Mouse (Mus musculus): ENCODE results near the gene Galntl6. TPM values are rescaled to one million over a fixed set of nuclear protein-coding genes. Genes with fewer than 3 reads are reported as not detected.

Galntl6 gene
- polyA plus RNA-seq, 1 experiment = not detected

DNA sequence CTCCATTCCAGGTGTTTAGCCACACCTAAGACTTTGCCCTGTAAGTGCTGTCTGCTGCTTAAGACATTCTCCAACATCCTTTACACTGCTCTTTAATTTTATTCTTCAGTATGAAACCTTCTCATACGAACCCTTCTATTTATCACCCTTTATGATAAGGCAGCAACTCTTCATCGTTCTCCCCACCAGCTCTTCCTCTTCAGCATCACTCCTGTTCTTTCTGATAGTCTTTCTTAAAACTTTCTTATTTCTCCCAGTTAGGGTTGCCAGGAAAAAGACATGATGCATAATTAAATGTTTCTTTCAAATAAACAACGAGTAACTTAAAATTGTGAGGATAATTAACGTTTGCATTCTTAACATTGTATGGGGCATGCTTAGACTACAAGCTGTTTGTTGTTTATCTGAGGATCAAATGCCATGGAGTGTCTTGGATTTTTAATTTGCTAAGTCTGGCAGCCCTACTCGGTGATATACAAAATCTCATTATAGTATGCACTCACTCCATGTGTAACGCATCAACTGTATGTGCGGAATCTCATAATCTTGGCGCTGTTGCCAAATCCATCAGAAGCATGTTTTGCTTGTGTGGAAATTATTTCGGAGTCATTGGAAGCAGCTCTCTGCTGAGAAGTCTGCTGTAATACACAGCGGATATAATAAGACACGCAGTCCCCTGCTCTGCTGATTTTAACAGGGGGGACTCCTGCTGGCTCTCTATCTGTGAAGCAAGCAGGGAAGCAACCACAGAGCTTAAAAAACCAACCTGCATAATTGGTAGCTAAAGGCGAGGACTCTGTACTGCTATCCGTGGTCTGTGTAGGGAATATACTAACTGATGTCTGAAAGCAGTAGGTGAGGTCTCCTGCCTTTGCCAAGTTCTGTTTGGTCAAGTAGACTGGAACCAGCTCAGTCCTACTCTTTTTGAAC, 1069.7 kb downstream of the Galntl6 start:
- Histone ChIP-seq H3K4me3 (ENCODE audit: insufficient read depth, low read length) (no peak overlapping the region), H3K4me1 (ENCODE audit: control insufficient read depth, insufficient read depth, low read length) (no peaks in the 10 kb centered on the region), H3K27ac (ENCODE audit: insufficient read depth, low read depth, low read length) (no peak overlapping the region)
- TF ChIP-seq CTCF (IDR thresholded peaks at IDR 0.05; ENCODE audit: low read depth, low read length) (no peak), POLR2A (IDR thresholded peaks at IDR 0.05; ENCODE audit: borderline replicate concordance, low read depth, low read length) (no peak)

DNA sequence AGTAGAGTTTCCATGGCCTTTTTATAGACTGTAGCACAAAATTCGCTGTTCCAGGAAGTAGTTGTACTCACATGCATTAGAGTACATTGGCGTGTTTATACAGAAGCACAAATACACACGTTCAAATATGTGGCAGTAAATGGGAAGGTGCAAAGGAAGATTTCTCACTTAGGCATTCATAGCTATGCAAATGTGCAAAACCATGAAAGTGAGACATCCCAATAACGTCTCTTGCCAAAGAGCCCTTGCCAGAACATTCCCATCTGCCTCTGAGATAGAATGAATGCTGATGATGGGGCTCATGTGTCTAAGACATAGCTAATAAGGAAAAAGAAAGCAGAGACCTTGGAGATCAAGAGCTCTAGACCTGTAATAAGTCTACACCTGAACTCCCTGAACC, 1071.0 kb downstream of the Galntl6 start:
- H3K4me3 ChIP-seq (ENCODE audit: insufficient read depth, low read length) = no peak overlapping the region
- no peaks in the 10 kb centered on the region for H3K4me1 ChIP-seq (ENCODE audit: control insufficient read depth, insufficient read depth, low read length)
- no peak overlapping the region for H3K27ac ChIP-seq (ENCODE audit: insufficient read depth, low read depth, low read length)
- TF ChIP-seq CTCF (IDR thresholded peaks at IDR 0.05; ENCODE audit: low read depth, low read length) = no peak
- no peak for TF ChIP-seq POLR2A (IDR thresholded peaks at IDR 0.05; ENCODE audit: borderline replicate concordance, low read depth, low read length)

DNA sequence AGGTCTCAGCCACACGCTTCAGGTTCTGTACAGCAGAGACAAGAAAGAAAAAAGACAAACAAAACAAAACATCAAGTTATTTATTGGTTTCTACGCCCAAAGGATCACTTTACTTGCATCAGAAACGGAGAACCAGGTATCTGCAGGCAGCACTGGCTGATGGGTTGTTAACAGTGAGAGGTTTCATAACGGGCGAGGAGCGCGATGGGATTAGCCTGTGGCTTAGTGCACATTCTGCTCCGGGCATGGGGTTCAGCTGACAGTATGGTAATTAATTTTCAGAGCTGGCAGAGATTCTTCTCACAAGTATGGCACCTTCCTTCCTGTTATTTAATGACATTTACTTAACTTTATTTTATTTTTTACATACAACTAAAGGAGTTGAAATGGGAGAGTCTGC, 1075.1 kb downstream of the Galntl6 start:
- H3K4me1 ChIP-seq (ENCODE audit: control insufficient read depth, insufficient read depth, low read length) = no peaks in the 10 kb centered on the region
- TF ChIP-seq POLR2A (IDR thresholded peaks at IDR 0.05; ENCODE audit: borderline replicate concordance, low read depth, low read length) = no peak
- no peak for TF ChIP-seq CTCF (IDR thresholded peaks at IDR 0.05; ENCODE audit: low read depth, low read length)
- H3K27ac ChIP-seq (ENCODE audit: insufficient read depth, low read depth, low read length) = no peak overlapping the region
- H3K4me3 ChIP-seq (ENCODE audit: insufficient read depth, low read length) = no peak overlapping the region

DNA sequence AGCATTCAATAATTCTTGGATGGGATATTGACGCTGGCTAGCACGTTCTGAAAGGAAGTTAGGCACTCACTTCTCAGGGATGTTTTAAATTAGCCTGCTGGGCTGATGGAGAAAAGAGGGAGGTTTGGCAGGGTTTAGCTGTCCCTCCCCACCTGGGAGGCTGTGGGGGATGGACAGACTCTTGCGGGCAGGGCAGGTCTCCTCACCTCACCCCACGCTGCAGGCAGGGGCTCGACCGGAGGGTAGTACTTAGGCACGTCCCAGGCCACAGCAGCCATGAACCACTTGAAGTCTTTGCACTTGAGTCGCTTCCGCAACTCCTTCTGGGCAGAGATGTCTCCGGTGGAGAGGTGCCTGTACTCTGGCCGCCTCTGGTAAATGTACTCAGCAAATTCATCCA, 1075.5 kb downstream of the Galntl6 start:
- Histone ChIP-seq H3K4me3 (ENCODE audit: insufficient read depth, low read length) (no peak overlapping the region), H3K4me1 (ENCODE audit: control insufficient read depth, insufficient read depth, low read length) (no peaks in the 10 kb centered on the region), H3K27ac (ENCODE audit: insufficient read depth, low read depth, low read length) (no peak overlapping the region)
- TF ChIP-seq POLR2A (IDR thresholded peaks at IDR 0.05; ENCODE audit: borderline replicate concordance, low read depth, low read length) (no peak), CTCF (IDR thresholded peaks at IDR 0.05; ENCODE audit: low read depth, low read length) (no peak)

GRCm38 (mm10) chr8:57836201-57836883, 1076.1 kb downstream of the Galntl6 start:
- no peak for TF ChIP-seq CTCF (IDR thresholded peaks at IDR 0.05; ENCODE audit: low read depth, low read length)
- no peak for TF ChIP-seq POLR2A (IDR thresholded peaks at IDR 0.05; ENCODE audit: borderline replicate concordance, low read depth, low read length)
- no peak overlapping the region for H3K4me3 ChIP-seq (ENCODE audit: insufficient read depth, low read length)

DNA sequence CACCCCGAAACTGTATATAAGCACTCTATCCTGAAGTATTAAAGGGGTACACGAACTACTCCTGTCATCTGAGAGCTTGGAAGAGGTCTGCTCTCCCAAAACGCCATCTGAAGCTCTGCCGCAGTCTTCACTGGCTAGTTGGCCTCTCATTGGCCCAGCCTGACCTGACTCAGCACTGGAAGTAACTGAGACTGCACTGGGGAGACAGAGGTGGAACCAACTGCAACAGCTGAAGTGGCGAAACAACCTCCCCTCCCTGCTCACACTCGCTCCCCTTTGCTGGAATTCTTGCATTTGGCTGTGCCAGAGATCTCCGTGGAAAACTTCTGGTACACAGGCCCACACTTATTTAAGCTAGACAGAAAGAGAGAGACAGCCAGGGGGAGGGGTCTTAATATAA, 1089.3 kb downstream of the Galntl6 start:
- Histone ChIP-seq H3K4me3 (ENCODE audit: insufficient read depth, low read length) (no peak overlapping the region), H3K27ac (ENCODE audit: insufficient read depth, low read depth, low read length) (no peak overlapping the region), H3K4me1 (ENCODE audit: control insufficient read depth, insufficient read depth, low read length) (no peaks in the 10 kb centered on the region)
- TF ChIP-seq CTCF (IDR thresholded peaks at IDR 0.05; ENCODE audit: low read depth, low read length) = no peak
- TF ChIP-seq POLR2A (IDR thresholded peaks at IDR 0.05; ENCODE audit: borderline replicate concordance, low read depth, low read length) = no peak

More at GRCm38 (mm10) chr8:57836201-57836883, 1076.1 kb downstream of the Galntl6 start:
- H3K27ac ChIP-seq (ENCODE audit: insufficient read depth, low read depth, low read length) = no peak overlapping the region
- H3K4me1 ChIP-seq (ENCODE audit: control insufficient read depth, insufficient read depth, low read length) = no peaks in the 10 kb centered on the region

DNA sequence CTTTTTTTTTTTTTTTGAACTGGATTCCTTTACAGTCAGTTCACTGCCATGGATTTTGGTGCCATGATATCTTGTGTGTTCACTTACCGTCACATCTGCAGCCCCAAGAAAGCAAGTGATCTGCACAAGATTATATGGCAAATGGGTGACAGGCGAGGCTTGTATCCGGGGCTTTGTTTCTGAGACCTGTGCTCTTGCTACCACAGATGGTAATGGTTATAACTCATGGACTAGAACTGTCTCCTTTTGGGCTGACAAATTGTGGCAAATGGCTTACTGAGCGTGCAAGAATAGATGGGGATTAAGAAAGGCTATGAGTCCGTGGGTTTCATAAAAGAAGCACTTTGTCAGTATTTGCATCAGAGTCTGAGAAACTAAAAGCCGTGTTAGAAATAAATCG, 1096.4 kb downstream of the Galntl6 start:
- TF ChIP-seq CTCF (IDR thresholded peaks at IDR 0.05; ENCODE audit: low read depth, low read length) (no peak), POLR2A (IDR thresholded peaks at IDR 0.05; ENCODE audit: borderline replicate concordance, low read depth, low read length) (no peak)
- Histone ChIP-seq H3K27ac (ENCODE audit: insufficient read depth, low read depth, low read length) (no peak overlapping the region), H3K4me3 (ENCODE audit: insufficient read depth, low read length) (no peak overlapping the region), H3K4me1 (ENCODE audit: control insufficient read depth, insufficient read depth, low read length) (no peaks in the 10 kb centered on the region)

DNA sequence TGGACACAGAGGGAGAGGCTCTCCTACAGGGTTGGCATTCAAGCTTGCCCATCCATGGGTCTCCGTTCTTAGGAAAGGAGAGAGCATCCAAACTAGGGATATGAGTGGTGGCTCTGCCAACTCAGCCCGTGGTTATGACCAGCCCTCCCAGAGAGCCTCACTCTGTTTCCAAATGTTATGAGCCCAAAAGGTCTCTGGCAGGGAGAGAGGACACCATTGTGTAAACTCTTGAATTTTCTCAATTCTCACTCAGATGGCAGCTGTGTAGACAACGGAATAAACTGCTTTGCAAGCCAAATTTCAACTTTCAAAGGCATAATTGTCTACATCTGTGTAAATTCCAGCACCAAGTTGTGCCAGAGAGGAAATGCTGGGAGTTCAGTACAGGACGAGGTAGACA, 1105.4 kb downstream of the Galntl6 start:
- H3K4me1 ChIP-seq (ENCODE audit: control insufficient read depth, insufficient read depth, low read length) = no peaks in the 10 kb centered on the region
- TF ChIP-seq POLR2A (IDR thresholded peaks at IDR 0.05; ENCODE audit: borderline replicate concordance, low read depth, low read length) (no peak), CTCF (IDR thresholded peaks at IDR 0.05; ENCODE audit: low read depth, low read length) (no peak)
- no peak overlapping the region for H3K27ac ChIP-seq (ENCODE audit: insufficient read depth, low read depth, low read length)

DNA sequence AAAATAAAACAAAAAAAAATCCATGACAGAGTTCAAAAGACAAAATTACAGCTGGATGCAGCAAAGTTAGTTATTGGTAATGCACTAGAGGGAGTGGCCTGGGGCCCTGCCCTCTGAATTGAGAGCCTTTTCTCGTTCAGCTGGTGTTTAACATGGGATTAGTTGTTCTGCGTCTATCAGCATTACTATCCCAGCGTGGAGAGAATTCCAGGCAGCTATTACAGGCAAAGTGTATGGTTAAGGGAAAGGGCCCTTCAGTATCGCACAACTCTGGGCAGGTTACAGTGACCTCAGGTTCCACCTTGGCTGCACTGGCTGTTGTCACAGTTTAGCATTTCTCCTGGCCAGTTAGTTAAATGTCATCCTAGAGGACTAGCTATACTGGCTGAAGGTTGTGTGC, 1107.3 kb downstream of the Galntl6 start:
- no peak for TF ChIP-seq POLR2A (IDR thresholded peaks at IDR 0.05; ENCODE audit: borderline replicate concordance, low read depth, low read length)
- no peak for TF ChIP-seq CTCF (IDR thresholded peaks at IDR 0.05; ENCODE audit: low read depth, low read length)
- Histone ChIP-seq H3K27ac (ENCODE audit: insufficient read depth, low read depth, low read length) (no peak overlapping the region), H3K4me3 (ENCODE audit: insufficient read depth, low read length) (no peak overlapping the region), H3K4me1 (ENCODE audit: control insufficient read depth, insufficient read depth, low read length) (peaks cover 8% of the 10 kb centered on the region)

More for the DNA sequence above, 1105.4 kb downstream of the Galntl6 start:
- no peak overlapping the region for H3K4me3 ChIP-seq (ENCODE audit: insufficient read depth, low read length)

GRCm38 (mm10) chr8:57803821-57804220, 1108.6 kb downstream of the Galntl6 start:
- H3K27ac ChIP-seq (ENCODE audit: insufficient read depth, low read depth, low read length) = no peak overlapping the region
- peaks cover 10% of the 10 kb centered on the region for H3K4me1 ChIP-seq (ENCODE audit: control insufficient read depth, insufficient read depth, low read length)
- no peak overlapping the region for H3K4me3 ChIP-seq (ENCODE audit: insufficient read depth, low read length)
- TF ChIP-seq POLR2A (IDR thresholded peaks at IDR 0.05; ENCODE audit: borderline replicate concordance, low read depth, low read length) (no peak), CTCF (IDR thresholded peaks at IDR 0.05; ENCODE audit: low read depth, low read length) (no peak)
